Mouse (Mus musculus): ENCODE measurements around the gene H2al1o. TPM values are rescaled to one million over a fixed set of nuclear protein-coding genes. Genes with fewer than 3 reads are reported as not detected.
"Not testable (repeated sequence)": the region's sequence is repeated elsewhere in the genome, so short reads cannot be mapped to it uniquely, and the experiment has no call there.

Gene H2al1o
- not detected in 2 replicates for polyA plus RNA-seq (2014; fragmentation: Nextera tagmentation; extraction: Ambion mirVana)

DNA sequence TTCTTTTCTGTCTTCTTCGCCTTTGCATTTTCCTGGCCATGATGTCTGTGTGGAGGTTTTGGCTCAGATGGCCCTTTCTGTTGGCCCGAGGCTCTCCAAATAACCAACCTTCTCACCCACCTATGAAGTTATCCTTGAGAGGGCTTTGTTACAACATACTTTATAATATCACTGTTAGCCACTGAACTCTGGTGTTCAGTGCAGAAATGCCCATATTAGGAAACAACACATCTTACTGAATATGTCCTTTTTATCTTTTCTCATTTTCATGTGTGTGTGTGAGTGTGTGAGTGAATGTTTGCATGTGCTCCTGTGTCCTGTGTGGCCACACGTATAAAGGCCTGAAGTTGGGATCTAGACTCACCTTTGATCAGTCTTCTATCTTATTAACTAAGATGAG is at the start of gene H2al1o:
TSS of gene H2al1o (minus strand) at position 101 of the 400 bp plus-strand sequence.
- H3K36me3 ChIP-seq (ENCODE audit: control insufficient read depth, insufficient read depth, low read length); H3K27me3 ChIP-seq (ENCODE audit: control insufficient read depth, insufficient read depth, low read length); H3K9ac ChIP-seq (replicated peaks; ENCODE audit: low read depth, low read length); H3K4me2 ChIP-seq (replicated peaks; ENCODE audit: low read depth, low read length); H3K4me1 ChIP-seq (ENCODE audit: control insufficient read depth, insufficient read depth, low read length); H3K4me3 ChIP-seq (ENCODE audit: low read depth, low read length); ATAC-seq (ENCODE audit: insufficient number of reproducible peaks, insufficient read depth, low FRiP score, low read depth); H3K27ac ChIP-seq (ENCODE audit: low read length); H3K9me3 ChIP-seq (ENCODE audit: control insufficient read depth, low read depth, low read length): not testable (repeated sequence)
- 94% methylated on average over 3 of the region's 3 CpGs for WGBS

DNA sequence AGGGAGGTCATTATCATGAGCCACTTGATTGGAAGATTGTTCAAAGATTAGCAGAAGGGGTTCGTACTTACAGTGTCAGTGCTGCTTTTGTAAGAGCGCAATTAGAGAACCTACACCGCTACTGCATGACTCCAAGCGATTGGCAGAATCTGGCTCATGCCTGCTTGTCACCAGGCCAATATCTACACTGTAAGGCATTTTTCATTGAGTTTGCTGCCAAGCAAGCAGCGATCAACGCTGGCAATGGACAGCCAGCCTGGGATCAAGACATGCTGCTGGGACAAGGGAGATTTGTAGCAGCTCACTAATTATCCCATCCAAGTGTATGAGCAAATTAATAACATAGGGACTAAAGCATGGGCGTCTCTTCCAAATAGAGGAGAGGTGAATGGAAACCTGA is 25.8 kb upstream of the H2al1o start:
- H3K4me2 ChIP-seq (replicated peaks; ENCODE audit: low read depth, low read length); H3K9me3 ChIP-seq (ENCODE audit: control insufficient read depth, low read depth, low read length); H3K4me3 ChIP-seq (ENCODE audit: low read depth, low read length); H3K27me3 ChIP-seq (ENCODE audit: control insufficient read depth, insufficient read depth, low read length); H3K36me3 ChIP-seq (ENCODE audit: control insufficient read depth, insufficient read depth, low read length); H3K27ac ChIP-seq (ENCODE audit: low read length); H3K4me1 ChIP-seq (ENCODE audit: control insufficient read depth, insufficient read depth, low read length); ATAC-seq (ENCODE audit: insufficient number of reproducible peaks, insufficient read depth, low FRiP score, low read depth); H3K9ac ChIP-seq (replicated peaks; ENCODE audit: low read depth, low read length): not testable (repeated sequence)
- WGBS: 93% methylated on average over 7 of the region's 7 CpGs

DNA sequence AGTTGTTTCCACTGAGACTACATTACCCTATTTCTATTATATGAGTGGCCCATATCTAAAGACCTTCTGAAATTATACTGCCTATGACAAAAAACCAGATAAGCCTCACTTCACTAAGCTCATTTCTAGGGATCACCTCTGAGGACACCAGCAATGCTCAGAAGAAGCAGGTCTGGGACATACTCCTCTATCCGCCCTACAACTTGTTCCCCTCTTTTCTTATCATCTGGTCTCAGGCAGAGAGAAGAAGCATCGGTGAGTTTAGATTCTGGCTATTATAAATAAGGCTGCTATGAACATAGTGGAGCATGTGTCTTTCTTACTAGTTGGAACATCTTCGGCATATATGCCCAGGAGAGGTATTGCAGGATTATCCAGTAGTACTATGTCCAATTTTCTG is 35.3 kb downstream of the H2al1o start:
- Histone ChIP-seq H3K4me1 (ENCODE audit: control insufficient read depth, insufficient read depth, low read length) (no peaks in the 10 kb centered on the region), H3K9ac (replicated peaks; ENCODE audit: low read depth, low read length) (no peak overlapping the region), H3K36me3 (ENCODE audit: control insufficient read depth, insufficient read depth, low read length) (no peaks in the 10 kb centered on the region), H3K27ac (ENCODE audit: low read length) (no peak overlapping the region), H3K27me3 (ENCODE audit: control insufficient read depth, insufficient read depth, low read length) (no peaks in the 10 kb centered on the region), H3K4me3 (ENCODE audit: low read depth, low read length) (no peak overlapping the region), H3K4me2 (replicated peaks; ENCODE audit: low read depth, low read length) (no peak overlapping the region), H3K9me3 (ENCODE audit: control insufficient read depth, low read depth, low read length) (no peaks in the 10 kb centered on the region)
- WGBS: 92% methylated on average over 3 of the region's 3 CpGs
- ATAC-seq (ENCODE audit: insufficient number of reproducible peaks, insufficient read depth, low FRiP score, low read depth): no peak

Other genes starting within 250 kb of the H2al1o start
- not detected in 2 replicates for gene H2al1k, start 221.8 kb downstream of the H2al1o start, polyA plus RNA-seq (2014; fragmentation: Nextera tagmentation; extraction: Ambion mirVana)
- gene Cybb, start 84.6 kb downstream of the H2al1o start, polyA plus RNA-seq (2014; fragmentation: Nextera tagmentation; extraction: Ambion mirVana): 3.0 and 3.3 TPM in 2 replicates
- 67.8 and 71.9 TPM in 2 replicates for gene Dynlt3, start 90.6 kb upstream of the H2al1o start, polyA plus RNA-seq (2014; fragmentation: Nextera tagmentation; extraction: Ambion mirVana)

All from stomach, embryonic 14.5 days (tissue).